Mouse (Mus musculus): ENCODE data around the gene Stradb.
A peak's percentile ranks its signal among the peaks of the same experiment; 100 is the strongest.
"Not testable (repeated sequence)": the region's sequence is repeated elsewhere in the genome, so short reads cannot be mapped to it uniquely, and the experiment has no call there.

The Stradb gene

DNA sequence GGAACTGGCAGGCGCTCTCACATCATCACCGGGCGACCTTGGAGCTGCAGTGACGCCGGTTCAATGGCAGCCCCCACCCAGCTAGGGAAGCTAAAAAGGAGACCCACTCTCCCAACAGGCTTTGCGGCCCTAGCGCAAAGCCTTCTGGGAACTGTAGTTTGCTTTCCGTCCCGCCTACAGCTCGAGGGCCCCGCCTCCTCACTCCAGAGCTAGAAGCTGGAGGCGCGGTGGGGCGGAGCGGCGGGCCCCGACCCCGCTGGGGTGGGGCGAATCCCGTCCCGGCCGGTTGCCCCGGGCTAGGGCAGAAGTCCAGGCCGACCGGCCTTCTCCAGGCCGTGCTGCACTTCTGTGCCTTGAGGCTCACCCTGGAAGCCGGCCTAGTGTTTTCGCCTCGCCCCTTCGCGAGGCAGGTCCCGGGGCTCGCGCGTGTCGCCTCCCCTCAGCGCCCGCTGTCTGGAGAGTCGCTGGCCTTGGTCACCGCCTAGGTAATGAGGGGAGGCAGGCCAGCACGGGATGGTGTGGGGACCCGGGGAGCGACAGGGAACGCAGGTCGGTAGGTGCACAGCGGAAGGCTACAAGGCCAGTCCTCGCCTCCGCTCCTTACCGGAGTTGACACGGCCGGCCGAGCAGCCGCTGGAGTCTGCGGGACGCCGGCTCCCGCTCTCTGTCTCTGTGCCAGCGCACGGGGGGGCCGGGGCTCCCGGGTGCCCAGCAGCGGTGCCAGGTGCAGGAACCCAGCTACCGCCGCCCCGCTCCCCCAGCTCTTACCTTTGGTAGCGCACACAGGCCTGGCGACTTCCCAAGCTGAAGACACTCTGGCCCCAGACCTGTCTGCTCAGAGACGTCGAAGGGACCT, at the start of gene Stradb, which contains the start of gene Trak2:
Gene Stradb (plus strand): TSS at position 157 of the 856 bp plus-strand sequence.
Gene Trak2 (minus strand): TSS at position 65 of the 856 bp plus-strand sequence.
- DNase-seq (ENCODE audit: low spot score in 2 of 2) = peak; percentile 94 to 95

GRCm38 (mm10) chr1:58926664-58927063, 46.7 kb upstream of the Stradb start:
- no peak for DNase-seq (ENCODE audit: low spot score in 2 of 2)

DNA sequence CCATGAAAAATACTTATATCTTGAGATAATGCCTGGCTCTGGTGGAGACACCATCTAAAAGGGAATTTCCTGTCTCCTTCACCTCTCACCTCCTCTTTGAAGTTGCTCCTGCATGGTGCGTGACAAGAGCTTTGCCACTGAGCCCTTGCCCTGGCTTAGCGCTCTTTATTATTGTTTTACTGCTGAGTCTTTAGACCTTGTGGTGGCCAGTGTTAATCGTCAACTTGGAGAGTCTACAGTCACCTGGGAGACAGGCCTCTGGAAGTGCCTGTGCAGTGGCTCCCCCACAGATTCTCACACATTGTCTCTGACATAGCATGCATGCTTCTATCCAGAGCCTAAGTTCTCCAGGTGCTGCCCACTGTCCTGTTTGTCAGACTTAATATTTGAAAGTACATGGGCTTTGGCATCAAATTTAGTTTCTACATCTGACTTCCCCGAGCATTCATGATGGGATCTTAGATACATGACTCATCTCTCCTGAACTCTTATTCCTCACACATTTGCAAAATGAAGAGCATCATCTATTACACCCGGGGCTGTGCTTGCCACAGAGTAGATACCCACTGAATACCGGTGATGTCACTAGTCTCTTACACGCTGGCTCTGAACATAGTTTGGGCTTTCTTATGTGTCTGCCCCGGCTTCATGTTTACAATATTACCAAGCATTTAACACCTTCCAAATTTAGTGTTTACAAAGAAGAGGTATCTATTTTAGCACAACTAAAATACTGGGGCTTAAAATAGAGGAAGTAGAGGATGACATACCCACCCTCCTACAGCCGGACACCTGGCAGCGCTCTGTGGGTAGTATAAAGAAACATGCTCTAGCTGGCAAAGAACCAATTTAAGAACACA, 36.3 kb upstream of the Stradb start:
- DNase-seq (ENCODE audit: low spot score in 2 of 2) = no peak

GRCm38 (mm10) chr1:58937606-58938099, 35.7 kb upstream of the Stradb start:
- DNase-seq (ENCODE audit: low spot score in 2 of 2) = no peak

DNA sequence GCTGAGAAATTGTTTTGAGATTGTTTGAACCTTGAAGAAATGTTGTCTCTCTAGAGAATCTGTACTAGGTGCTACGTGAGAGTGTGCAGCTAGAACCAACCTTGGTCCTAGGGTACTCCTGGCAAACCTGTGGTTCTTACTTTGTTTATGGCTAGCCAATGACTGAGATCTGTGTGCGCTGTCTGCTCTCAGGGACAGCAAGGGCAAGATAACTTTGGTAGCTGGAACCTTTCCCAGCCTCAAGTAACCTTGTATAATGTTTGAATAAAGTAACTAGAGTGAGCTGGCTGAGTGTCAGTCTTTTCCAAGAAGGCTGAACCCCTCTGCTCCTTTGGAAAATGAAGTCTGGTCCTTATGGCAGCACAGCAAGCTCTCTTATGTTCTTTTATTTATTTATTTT, 27.8 kb upstream of the Stradb start:
- no peak for DNase-seq (ENCODE audit: low spot score in 2 of 2)

- DNase-seq (ENCODE audit: low spot score in 2 of 2) = no peak
These were observed 27.2 kb upstream of the Stradb start for GRCm38 (mm10) chr1:58945960-58946670.

- no peak for DNase-seq (ENCODE audit: low spot score in 2 of 2)
These were observed 26.6 kb upstream of the Stradb start for GRCm38 (mm10) chr1:58946718-58947117.

- DNase-seq (ENCODE audit: low spot score in 2 of 2) = no peak
These were observed 23.7 kb upstream of the Stradb start for GRCm38 (mm10) chr1:58949561-58950106.

DNA sequence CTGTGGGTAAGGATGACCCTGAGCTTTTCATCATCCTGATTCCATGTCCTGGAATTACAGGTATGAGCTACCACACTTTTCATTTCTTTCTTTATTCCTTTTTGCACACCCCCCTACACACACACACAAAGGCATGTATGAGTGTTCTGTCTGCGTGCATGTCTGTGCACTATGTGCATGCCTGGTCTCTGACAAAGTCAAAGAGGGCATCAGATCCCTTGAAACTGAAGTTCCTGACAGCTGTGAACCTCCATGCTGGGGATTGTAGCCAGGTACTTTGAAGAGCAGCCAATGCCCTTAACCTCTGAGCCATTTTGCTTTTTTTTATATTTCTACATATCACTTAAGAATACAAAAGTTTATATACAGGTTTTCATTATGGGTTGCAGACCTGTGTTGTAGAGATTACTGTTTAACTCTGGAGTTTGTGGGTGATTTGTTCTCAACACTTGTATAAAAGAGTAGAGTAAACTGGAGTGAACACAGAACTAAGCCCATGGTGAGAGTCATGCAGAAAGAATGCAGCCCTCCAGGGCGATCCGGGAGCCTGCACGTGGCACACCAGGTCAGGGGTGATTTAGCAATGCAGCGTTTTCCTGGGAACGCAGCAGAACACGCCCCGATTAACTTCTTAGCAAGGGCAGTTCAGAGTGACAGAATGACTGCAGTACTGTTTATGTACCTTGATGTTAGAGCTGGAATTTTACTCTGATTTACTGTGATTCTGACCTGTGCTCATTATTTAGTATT, 22.2 kb upstream of the Stradb start:
- no peak for DNase-seq (ENCODE audit: low spot score in 2 of 2)

- DNase-seq (ENCODE audit: low spot score in 2 of 2) = no peak
These were observed 21.5 kb upstream of the Stradb start for GRCm38 (mm10) chr1:58951841-58952240.

- no peak for DNase-seq (ENCODE audit: low spot score in 2 of 2)
These were observed 20.8 kb upstream of the Stradb start for GRCm38 (mm10) chr1:58952526-58952925.

GRCm38 (mm10) chr1:58952997-58953396, 20.3 kb upstream of the Stradb start:
- no peak for DNase-seq (ENCODE audit: low spot score in 2 of 2)

DNA sequence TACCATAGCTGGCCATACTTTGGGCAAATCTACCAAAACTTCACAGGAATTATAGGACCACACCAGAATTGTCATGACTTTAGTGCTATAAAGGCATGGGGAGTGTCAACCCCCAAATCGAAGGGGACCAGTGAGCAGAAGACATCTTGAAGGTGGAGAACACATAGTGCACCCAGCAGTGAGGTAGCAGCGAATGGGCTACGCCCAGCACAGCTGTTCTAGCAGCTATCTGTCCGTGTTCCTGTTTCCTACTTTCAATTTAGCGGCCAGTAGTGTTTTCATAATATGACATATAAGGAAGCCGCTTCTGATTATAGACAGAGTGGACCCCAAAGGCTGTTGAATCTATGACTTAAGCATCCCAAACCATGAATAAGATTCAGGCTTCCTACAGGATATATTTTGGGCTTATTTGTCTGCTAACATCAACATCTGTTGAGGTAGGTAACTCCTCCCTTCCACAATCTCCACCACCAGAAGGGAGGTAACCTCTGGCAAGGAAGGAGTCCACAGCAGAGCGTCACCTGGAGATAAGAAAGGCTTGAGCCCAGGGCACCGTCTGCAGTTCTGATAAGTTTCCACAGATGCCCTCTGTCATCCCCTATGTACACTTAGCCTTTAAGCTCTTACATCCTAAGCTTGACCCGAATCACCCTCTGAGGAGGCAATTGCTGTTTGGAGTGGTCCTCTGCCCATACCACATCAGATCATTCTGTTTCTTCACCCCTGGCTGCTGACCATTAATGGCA, 19.5 kb upstream of the Stradb start:
- DNase-seq (ENCODE audit: low spot score in 2 of 2) = no peak

DNA sequence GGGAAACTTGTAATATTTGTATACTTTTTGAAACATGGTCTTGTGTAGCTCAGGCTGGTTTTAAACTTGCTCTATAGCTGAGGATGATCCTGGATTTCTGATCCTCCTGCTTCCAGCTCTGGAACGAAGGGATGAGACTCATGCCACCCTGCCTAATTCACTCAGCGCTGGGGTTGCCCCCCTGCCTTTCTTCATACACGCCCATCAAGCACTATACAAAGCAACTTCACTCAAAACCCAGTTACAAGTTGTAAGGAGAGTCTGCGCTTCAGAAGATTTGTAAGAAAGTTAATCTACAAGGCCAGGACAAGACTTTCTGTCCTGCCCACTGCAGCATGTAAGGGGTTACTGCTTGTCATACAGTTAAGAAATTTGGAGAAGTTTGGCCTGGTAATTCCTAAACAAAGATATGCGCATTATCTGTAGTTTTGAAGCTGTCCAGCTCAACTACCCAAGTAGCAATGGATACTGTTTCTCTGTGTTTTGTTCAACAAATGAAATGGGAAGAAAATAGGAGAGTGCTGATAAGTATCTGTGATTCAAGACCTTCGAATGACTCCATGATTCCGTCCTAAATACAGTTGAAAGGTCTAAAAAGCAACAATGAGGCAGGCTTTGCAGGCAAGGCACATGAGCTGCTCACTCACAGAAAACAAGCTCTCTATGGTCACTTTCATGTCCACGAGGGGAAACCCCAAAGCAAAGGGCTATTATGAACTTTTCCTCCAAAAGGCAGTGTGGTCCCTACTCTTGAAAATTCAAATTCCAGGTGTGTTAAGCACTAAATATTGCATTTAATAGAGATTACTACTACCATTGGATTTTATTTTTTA, 18.5 kb upstream of the Stradb start:
- DNase-seq (ENCODE audit: low spot score in 2 of 2) = no peak

GRCm38 (mm10) chr1:58955716-58956115, 17.6 kb upstream of the Stradb start:
- DNase-seq (ENCODE audit: low spot score in 2 of 2) = no peak

DNA sequence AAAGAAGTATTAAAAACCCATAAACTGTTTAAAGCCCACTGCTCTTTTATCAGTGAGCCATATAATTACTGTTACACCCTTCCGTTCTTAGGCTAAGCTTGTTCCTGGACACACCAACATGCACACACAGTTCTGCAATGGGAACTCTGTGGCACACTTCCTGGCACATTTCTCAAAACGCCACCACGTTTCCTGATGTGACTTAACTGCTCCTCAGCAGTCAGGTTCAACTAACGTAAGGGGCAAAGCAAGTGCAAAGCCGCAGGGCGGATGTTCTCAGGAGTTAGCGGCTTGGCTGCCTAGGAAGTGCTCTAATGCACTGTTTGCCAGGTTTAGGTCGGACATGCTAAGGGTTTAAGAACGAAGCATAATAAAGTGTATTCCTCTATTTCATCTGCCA, 17.1 kb upstream of the Stradb start:
- DNase-seq (ENCODE audit: low spot score in 2 of 2) = no peak

DNA sequence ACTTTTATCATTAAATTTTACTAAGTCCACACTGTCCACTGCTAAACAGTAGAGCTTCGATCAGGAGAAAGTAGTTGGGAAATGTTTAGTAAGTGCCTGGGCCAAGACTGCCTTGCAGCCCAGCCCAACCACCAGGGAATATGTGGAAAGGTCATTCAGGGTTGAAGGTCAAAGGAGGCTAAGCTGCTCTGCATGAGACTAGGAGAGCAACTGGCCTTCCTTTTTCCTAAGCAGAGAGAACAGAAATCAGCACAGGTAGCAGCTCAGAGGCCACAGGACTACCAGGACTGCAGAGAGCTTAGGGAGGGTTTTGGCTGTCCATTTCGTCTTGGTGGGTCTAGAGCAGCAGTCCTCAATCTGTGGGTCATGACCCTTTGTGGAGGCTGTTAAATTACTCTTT, 15.4 kb upstream of the Stradb start:
- DNase-seq (ENCODE audit: low spot score in 2 of 2) = no peak

DNA sequence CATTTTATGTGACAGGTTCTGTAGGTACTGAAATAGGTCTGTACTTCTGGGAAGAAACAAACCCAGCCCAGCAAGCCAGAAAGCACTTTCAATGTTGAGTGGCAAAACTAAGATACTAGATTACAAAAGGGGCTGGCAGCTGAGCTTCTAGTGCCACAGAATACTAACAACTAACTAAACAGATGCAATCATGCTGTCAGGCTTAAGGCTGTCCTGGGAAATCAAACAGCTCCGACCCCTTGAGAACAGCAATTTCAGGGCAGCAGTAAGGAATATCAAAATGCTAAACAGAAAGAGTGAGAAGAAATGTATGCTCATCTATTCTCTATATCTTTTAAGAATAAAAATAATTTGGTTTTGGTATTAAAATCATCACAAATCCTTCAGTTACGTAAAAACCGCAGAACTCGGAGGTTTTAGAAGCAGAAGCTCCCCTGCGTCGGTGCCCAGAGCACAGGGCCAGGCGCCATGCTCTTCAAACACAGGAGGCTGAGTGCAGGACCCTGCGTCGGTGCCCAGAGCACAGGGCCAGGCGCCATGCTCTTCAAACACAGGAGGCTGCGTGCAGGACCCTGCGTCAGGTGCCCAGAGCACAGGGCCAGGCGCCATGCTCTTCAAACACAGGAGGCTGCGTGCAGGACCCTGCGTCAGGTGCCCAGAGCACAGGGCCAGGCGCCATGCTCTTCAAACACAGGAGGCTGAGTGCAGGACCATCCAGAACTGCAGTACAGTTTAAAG, 14.4 kb upstream of the Stradb start:
- DNase-seq (ENCODE audit: low spot score in 2 of 2) = not testable (repeated sequence)

All from frontal cortex, postnatal 10 days (tissue).